Mouse (Mus musculus) urinary bladder, postnatal 14 days (tissue): ENCODE measurements at regions not wholly inside any gene's neighbourhood (a gene's known extent, or its start where the extent isn't known, plus 50 kb on each side); places are given as distances from the start of the nearest gene placed in this dataset.

Experiments
- DNase-seq: peaks from one replicate; pipeline ENCODE4 v3.0.0; 2021; ENCODE audit warnings: low spot score

DNA sequence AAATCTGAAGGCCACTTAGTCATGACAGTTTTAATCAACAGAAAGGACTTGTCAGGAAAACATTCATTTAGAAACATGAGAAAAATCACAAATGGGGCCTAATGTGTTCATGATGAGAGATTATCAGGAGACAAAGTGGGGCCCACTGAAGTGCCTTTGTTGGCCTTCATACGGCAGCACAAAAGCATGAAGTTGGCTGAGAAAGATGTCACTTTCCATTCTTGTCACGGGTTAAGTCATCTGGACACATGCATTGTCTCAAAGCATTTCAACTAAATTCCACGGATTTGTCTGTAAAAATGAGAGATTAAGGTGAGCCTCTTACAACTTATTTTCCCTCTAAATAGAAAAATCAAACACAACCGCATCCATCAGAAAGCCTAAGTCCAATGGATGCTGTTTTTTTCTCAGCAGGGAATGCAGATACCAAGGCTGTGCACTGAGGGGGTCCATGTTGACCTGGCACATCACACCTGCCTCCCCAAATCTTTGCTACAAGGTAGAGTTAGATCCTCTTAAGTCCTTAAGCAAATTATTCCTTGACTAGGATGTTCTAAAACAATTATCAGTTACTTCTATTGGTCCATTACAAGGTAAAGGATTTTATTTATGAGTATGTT lies 1679.2 kb downstream of the 4930444P10Rik start:
- no peak for DNase-seq

GRCm38 (mm10) chr1:14369957-14370833 lies 1722.9 kb downstream of the 4930444P10Rik start:
- no peak for DNase-seq

- DNase-seq = no peak
These were observed 1733.0 kb downstream of the 4930444P10Rik start for GRCm38 (mm10) chr1:14359998-14360640.
